Mouse (Mus musculus): ENCODE results near the gene Slc22a21. TPM values are rescaled to one million over a fixed set of nuclear protein-coding genes. Genes with fewer than 3 reads are reported as not detected.
A peak's percentile ranks its signal among the peaks of the same experiment; 100 is the strongest.
"Not testable (repeated sequence)": the region's sequence is repeated elsewhere in the genome, so short reads cannot be mapped to it uniquely, and the experiment has no call there.

Gene Slc22a21
- total RNA-seq (2021), result 1 to 10 TPM; 2.1 to 2.2 TPM

GRCm38 (mm10) chr11:53979788-53980621 is at the start of gene Slc22a21:
Slc22a21 (minus strand) TSS chr11:53980332.
- intact Hi-C loops (cut with DNase I), result loop anchor here (5.0 kb wide), 1 partner anchor 238 kb away; no protein-coding TSS in a partner anchor
- DNase-seq, result peak; percentile 70 to 81

GRCm38 (mm10) chr11:54028997-54029396 is 48.9 kb upstream of the Slc22a21 start:
- intact Hi-C loops (cut with DNase I), result loop anchor here (2.0 kb wide), 1 partner anchor 26 kb away; no protein-coding TSS in a partner anchor
- DNase-seq, result no peak

- intact Hi-C loops (cut with DNase I), result loop anchor here (2.0 kb wide), 1 partner anchor 25 kb away; no protein-coding TSS in a partner anchor
Measured at GRCm38 (mm10) chr11:54028044-54028951, 48.2 kb upstream of the Slc22a21 start, which contains the start of gene Slc22a4. Slc22a4 (minus strand) TSS chr11:54028090.

GRCm38 (mm10) chr11:54027131-54028043 is 47.3 kb upstream of the Slc22a21 start:
- intact Hi-C loops (cut with DNase I), result loop anchor here (2.0 kb wide), 1 partner anchor 25 kb away; no protein-coding TSS in a partner anchor

More at GRCm38 (mm10) chr11:54028044-54028951, 48.2 kb upstream of the Slc22a21 start, which contains the start of gene Slc22a4:
- peak; percentile 77 to 84 for DNase-seq

GRCm38 (mm10) chr11:54026491-54027041 is 46.4 kb upstream of the Slc22a21 start:
- intact Hi-C loops (cut with DNase I), result no loop called here

More at GRCm38 (mm10) chr11:54027131-54028043, 47.3 kb upstream of the Slc22a21 start:
- DNase-seq, result no peak

GRCm38 (mm10) chr11:54021396-54022093 is 41.4 kb upstream of the Slc22a21 start:
- intact Hi-C loops (cut with DNase I), result no loop called here

More at GRCm38 (mm10) chr11:54026491-54027041, 46.4 kb upstream of the Slc22a21 start:
- no peak for DNase-seq

GRCm38 (mm10) chr11:54018893-54019732 is 39.0 kb upstream of the Slc22a21 start:
- intact Hi-C loops (cut with DNase I), result no loop called here
- no peak for DNase-seq

More at GRCm38 (mm10) chr11:54021396-54022093, 41.4 kb upstream of the Slc22a21 start:
- no peak for DNase-seq

GRCm38 (mm10) chr11:54017596-54017995 is 37.5 kb upstream of the Slc22a21 start:
- no peak for DNase-seq
- intact Hi-C loops (cut with DNase I), result no loop called here

GRCm38 (mm10) chr11:54016051-54016450 is 35.9 kb upstream of the Slc22a21 start:
- intact Hi-C loops (cut with DNase I), result no loop called here

GRCm38 (mm10) chr11:54012961-54013360 is 32.8 kb upstream of the Slc22a21 start:
- no peak for DNase-seq
- intact Hi-C loops (cut with DNase I), result no loop called here

More at GRCm38 (mm10) chr11:54016051-54016450, 35.9 kb upstream of the Slc22a21 start:
- no peak for DNase-seq

GRCm38 (mm10) chr11:54011255-54011654 is 31.1 kb upstream of the Slc22a21 start:
- intact Hi-C loops (cut with DNase I), result no loop called here
- DNase-seq, result no peak

GRCm38 (mm10) chr11:54008416-54008920 is 28.3 kb upstream of the Slc22a21 start:
- DNase-seq, result no peak
- intact Hi-C loops (cut with DNase I), result loop anchor here (10.0 kb wide), 1 partner anchor 526 kb away; no protein-coding TSS in a partner anchor

GRCm38 (mm10) chr11:54007717-54008116 is 27.6 kb upstream of the Slc22a21 start:
- DNase-seq, result no peak
- intact Hi-C loops (cut with DNase I), result loop anchor here (10.0 kb wide), 1 partner anchor 527 kb away; no protein-coding TSS in a partner anchor

GRCm38 (mm10) chr11:54006901-54007300 is 26.8 kb upstream of the Slc22a21 start:
- intact Hi-C loops (cut with DNase I), result loop anchor here (10.0 kb wide), 1 partner anchor 528 kb away; no protein-coding TSS in a partner anchor
- DNase-seq, result peak; percentile 79 to 82

- not testable (repeated sequence) for DNase-seq
- intact Hi-C loops (cut with DNase I), result loop anchor here (10.0 kb wide), 1 partner anchor 528 kb away; no protein-coding TSS in a partner anchor
Measured at GRCm38 (mm10) chr11:54006362-54006761, 26.2 kb upstream of the Slc22a21 start.

GRCm38 (mm10) chr11:54004734-54005133 is 24.6 kb upstream of the Slc22a21 start:
- no peak for DNase-seq
- intact Hi-C loops (cut with DNase I), result loop anchor here (10.0 kb wide), 1 partner anchor 530 kb away; no protein-coding TSS in a partner anchor

- intact Hi-C loops (cut with DNase I), result loop anchor here (10.0 kb wide), 1 partner anchor 531 kb away; no protein-coding TSS in a partner anchor
- peak; percentile 70 to 76 for DNase-seq
Measured at GRCm38 (mm10) chr11:54004221-54004620, 24.1 kb upstream of the Slc22a21 start.
